Mouse (Mus musculus) stomach, postnatal 0 days (tissue): ENCODE data around the gene Wtap.

Source experiments
- CTCF ChIP-seq: IDR thresholded peaks from 2 replicates; pipeline ENCODE4 v1.5.1; 2016; ENCODE audit warnings: antibody characterized with exemption, low read depth, mild to moderate bottlenecking, moderate library complexity
- EP300 ChIP-seq: optimal IDR thresholded peaks from 2 replicates; pipeline ENCODE3; 2016; ENCODE audit warnings: antibody characterized with exemption

DNA sequence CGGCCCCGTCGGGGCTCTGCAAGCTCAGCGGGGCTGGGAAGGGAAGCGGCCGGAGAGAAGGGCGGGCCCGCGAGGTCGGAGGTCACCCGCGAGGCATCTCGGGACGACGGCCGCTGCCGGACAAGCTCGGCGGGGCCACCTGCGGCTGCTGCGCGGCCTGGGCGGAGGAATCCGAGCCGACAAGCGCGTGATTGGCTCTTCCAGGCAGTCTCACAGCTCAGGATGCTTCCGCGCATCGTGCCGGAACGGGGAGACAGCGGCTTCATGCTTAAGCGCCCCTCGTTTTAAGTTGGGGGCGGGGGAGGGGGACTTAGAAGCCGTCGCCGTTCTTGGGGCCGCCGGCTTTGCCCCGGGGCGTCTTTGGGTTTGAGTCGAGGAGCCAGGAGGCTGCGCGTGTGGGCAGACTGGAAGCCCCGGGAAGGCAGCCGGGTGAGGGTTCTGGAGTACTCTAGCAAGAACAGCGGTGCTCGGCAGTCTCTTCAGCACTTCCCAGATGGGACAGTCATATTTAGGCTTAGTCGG lies 1.4 kb downstream of the Wtap start:
- TF ChIP-seq CTCF = peak; percentile 14; the same call in 1 of the 2 replicates
- TF ChIP-seq EP300 = peak; percentile 89
